Mouse (Mus musculus) stomach, postnatal 0 days (tissue): ENCODE results near the gene Cirbp. TPM values are rescaled to one million over a fixed set of nuclear protein-coding genes. Genes with fewer than 3 reads are reported as not detected.

Experiments used
- ATAC-seq: fragments of 200-750 bp; cut with Nextera tagmentation; 2 replicates; pipeline ENCODE4 v1.8.0; 2017; ENCODE audit not compliant: low FRiP score, low TSS enrichment
- DNase-seq: peaks from one replicate; pipeline ENCODE4 v3.0.0-alpha.2; 2016; ENCODE audit warnings: low spot score
- H3K27ac ChIP-seq: fragments of 300-500 bp; sonication (generic); replicated peaks from 2 replicates; pipeline ENCODE4 v1.5.1; 2014; ENCODE audit warnings: mild to moderate bottlenecking, control low read depth
- H3K27me3 ChIP-seq: fragments of 300-500 bp; sonication (generic); 2 replicates; pipeline ENCODE4 v1.6.1; 2014; ENCODE audit warnings: low read length; ENCODE audit not compliant: control insufficient read depth, insufficient read depth
- H3K36me3 ChIP-seq: fragments of 300-500 bp; sonication (generic); 2 replicates; pipeline ENCODE4 v1.6.1; 2014; ENCODE audit warnings: low read length, mixed read lengths; ENCODE audit not compliant: control insufficient read depth, insufficient read depth
- H3K4me1 ChIP-seq: fragments of 300-500 bp; sonication (generic); replicated peaks from 2 replicates; pipeline ENCODE4 v1.6.1; 2014; ENCODE audit warnings: antibody characterized with exemption; ENCODE audit not compliant: control insufficient read depth, insufficient read depth
- H3K4me2 ChIP-seq: fragments of 300-500 bp; sonication (generic); replicated peaks from 2 replicates; pipeline ENCODE4 v1.6.1; 2014; ENCODE audit warnings: low read depth, mild to moderate bottlenecking, control low read depth, moderate library complexity
- H3K4me3 ChIP-seq: fragments of 300-500 bp; sonication (generic); 2 replicates; pipeline ENCODE4 v1.5.1; 2014; ENCODE audit warnings: low read depth, low read length, control low read depth
- H3K9ac ChIP-seq: fragments of 300-500 bp; sonication (generic); 2 replicates; pipeline ENCODE4 v1.6.1; 2014; ENCODE audit warnings: mild to moderate bottlenecking, low read length, control low read depth, mixed read lengths
- H3K9me3 ChIP-seq: fragments of 300-500 bp; sonication (generic); 2 replicates; pipeline ENCODE4 v1.6.1; 2016; ENCODE audit warnings: low read length; ENCODE audit not compliant: control insufficient read depth
- CTCF ChIP-seq: IDR thresholded peaks from 2 replicates; pipeline ENCODE4 v1.5.1; 2016; ENCODE audit warnings: antibody characterized with exemption, low read depth, mild to moderate bottlenecking, moderate library complexity
- EP300 ChIP-seq: optimal IDR thresholded peaks from 2 replicates; pipeline ENCODE3; 2016; ENCODE audit warnings: antibody characterized with exemption
- WGBS: fragments of 180-500 bp; shearing (Covaris S2); extraction: QIAGEN DNeasy Blood & Tissue Kit; methylation state at CpG from one replicate; pipeline ENCODE4 v1.1.7; 2014; 5-methylcytosine and 5-hydroxymethylcytosine counted together
- polyA plus RNA-seq: library from polyadenylated mRNA; unstranded; fragments of >200 nt; fragmentation: Nextera tagmentation; extraction: Ambion mirVana; gene quantifications from 2 replicates; pipeline ENCODE4 v1.2.1, GENCODE M21; 2015

The Cirbp gene
- polyA plus RNA-seq, 1 experiment from 2014 or later, result 237 TPM

DNA sequence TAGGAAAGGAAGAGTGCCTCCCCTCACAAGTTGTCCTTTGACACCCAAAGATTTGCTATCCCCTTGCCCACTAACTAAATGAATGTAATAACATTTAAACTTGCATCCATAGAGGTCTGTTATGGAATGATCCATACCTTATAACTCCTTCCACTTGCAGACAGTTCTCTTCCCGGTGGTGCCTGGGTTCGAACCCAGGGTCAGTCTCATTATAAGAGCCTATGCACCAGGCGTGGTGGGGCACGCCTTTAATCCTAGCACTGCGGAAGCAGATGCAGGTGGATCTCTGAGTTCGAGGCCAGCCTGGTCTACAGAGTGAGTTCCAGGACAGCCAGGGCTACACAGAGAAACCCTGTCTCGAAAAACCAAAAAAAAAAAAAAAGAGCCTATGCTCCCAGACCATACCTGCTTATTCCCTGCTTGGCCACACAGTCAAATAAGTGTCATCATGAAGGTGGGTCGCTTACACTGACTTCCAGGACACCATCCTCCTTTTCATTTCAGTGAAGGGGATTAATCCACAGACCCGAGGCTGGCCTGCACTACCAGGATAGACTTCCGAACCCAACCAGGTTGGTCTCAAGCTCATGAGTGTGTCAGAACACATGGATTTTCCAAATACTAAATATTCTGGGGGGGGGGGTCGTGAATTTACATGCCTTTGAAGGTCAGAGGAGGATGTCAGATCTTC, 25.7 kb upstream of the Cirbp start:
- H3K27ac ChIP-seq, result no peak overlapping the region
- H3K9me3 ChIP-seq, result no peaks in the 10 kb centered on the region
- ATAC-seq (no peak), DNase-seq (no peak)
- no peak overlapping the region for H3K9ac ChIP-seq
- H3K4me3 ChIP-seq, result no peak overlapping the region
- H3K27me3 ChIP-seq, result no peaks in the 10 kb centered on the region
- TF ChIP-seq CTCF (no peak), EP300 (no peak)
- no peak overlapping the region for H3K4me2 ChIP-seq
- H3K4me1 ChIP-seq, result peaks cover 5% of the 10 kb centered on the region; the same call in 1 of the 2 replicates
- peaks cover 7% of the 10 kb centered on the region; the same call in 1 of the 2 replicates for H3K36me3 ChIP-seq
- WGBS, result 76% methylated on average over 11 of the region's 11 CpGs

DNA sequence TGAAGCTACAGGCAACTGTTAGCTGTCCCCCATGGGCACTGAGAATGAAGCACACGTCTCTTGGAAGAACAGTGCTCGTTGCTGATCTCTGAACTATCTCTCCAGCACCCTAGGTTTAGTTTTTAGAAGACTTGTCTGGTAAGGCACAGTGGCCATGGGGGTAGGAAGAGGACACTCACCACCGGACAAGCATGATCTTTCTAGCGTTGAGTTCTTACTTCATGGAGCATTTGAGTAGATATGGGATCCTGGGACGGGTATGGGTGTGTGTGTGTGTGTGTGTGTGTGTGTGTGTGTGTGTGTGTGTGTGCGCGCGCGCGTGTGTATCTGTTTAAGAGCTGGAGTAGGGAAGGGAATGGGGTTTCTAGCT, 25.1 kb upstream of the Cirbp start, which contains the start of gene Cbarp:
Gene Cbarp, minus strand, starts transcription at position 170 of the 370 bp plus-strand sequence.
- Histone ChIP-seq H3K4me1 (peaks cover 5% of the 10 kb centered on the region; the same call in 1 of the 2 replicates), H3K9ac (peak within 1 kb of the TSS; percentile 43; the same call in 1 of the 2 replicates), H3K27ac (peak within 1 kb of the TSS; percentile 93), H3K9me3 (no peaks in the 10 kb centered on the region), H3K4me2 (peak within 1 kb of the TSS; percentile 49), H3K27me3 (no peaks in the 10 kb centered on the region), H3K4me3 (peak within 1 kb of the TSS; percentile 75; the same call in 1 of the 2 replicates), H3K36me3 (peaks cover 8% of the 10 kb centered on the region; the same call in 1 of the 2 replicates)
- 60% methylated on average over 9 of the region's 10 CpGs for WGBS
- no peak for ATAC-seq
- no peak for TF ChIP-seq EP300
- no peak for TF ChIP-seq CTCF
- DNase-seq, result no peak

DNA sequence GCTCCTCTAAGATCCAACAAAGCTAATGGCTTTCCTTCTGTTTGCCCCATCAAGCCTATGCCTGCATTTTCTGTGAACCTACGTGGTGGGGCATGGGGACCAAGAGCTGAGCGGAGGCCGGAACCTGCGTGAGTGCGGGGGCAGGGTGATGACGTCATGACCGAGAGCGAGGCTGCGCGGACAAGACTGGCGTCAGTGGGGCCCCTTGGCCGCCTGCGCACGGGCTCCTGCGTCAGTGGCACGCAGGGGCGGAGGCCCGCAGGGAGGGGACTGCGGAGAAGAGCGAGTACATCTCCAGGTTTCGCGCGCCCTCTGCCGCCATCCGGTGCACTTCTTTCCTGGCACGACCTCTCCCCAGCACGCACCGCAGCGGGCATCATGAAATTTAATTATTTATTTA, 24.5 kb upstream of the Cirbp start:
- Histone ChIP-seq H3K4me2 (peak overlapping the region; percentile 49), H3K9me3 (no peaks in the 10 kb centered on the region), H3K36me3 (peaks cover 10% of the 10 kb centered on the region; the same call in 1 of the 2 replicates), H3K27me3 (no peaks in the 10 kb centered on the region), H3K9ac (peak overlapping the region; percentile 43; the same call in 1 of the 2 replicates), H3K27ac (peak overlapping the region; percentile 93), H3K4me1 (peaks cover 8% of the 10 kb centered on the region; the same call in 1 of the 2 replicates), H3K4me3 (peak overlapping the region; percentile 75; the same call in 1 of the 2 replicates)
- WGBS, result under 1% methylated on average over 29 of the region's 29 CpGs
- peak; percentile 95 for DNase-seq
- no peak for TF ChIP-seq EP300
- peak; percentile 78 for TF ChIP-seq CTCF
- ATAC-seq, result peak; percentile 75

DNA sequence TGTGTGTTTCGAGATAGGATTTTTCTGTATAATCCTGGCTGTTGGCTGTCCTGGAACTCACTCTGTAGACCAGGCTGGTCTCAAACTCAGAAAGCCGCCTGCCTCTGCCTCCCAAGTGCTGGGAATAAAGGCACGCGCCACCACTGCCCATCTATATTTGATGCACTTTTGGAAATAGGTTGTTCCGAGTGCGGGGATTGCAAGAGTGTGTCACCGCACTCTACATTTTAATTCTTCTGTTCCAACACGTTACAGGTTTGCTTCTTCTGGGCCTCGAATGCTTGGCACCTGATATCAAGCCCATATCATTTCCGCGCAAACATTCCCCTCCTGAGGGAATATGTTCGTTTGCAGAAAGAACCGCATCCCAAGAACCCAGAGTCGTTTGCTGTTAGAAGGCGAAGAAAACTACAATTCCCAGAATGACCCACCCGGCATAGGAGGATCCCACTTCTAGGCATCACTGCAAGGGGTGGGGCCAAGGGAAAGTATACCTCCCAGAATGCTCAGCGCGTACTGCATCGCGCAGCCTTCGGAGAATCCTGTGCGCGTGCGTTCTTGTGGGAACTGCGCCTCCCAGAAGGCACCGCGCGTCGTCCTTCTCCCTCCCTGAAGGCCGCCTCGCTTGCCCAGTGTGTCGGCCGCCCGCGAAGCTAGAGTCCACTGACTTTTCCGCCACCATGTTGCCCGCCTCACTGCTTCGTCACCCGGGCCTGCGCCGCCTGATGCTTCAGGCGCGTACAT, 23.8 kb upstream of the Cirbp start:
- peaks cover 8% of the 10 kb centered on the region; the same call in 1 of the 2 replicates for H3K4me1 ChIP-seq
- peak overlapping the region; percentile 75 for H3K4me3 ChIP-seq
- H3K27ac ChIP-seq, result peak overlapping the region; percentile 93
- H3K36me3 ChIP-seq, result peaks cover 10% of the 10 kb centered on the region; the same call in 1 of the 2 replicates
- H3K4me2 ChIP-seq, result peak overlapping the region; percentile 80
- TF ChIP-seq EP300, result peak; percentile 65
- peak; percentile 17; the same call in 1 of the 2 replicates for TF ChIP-seq CTCF
- peak overlapping the region; percentile 89 for H3K9ac ChIP-seq
- DNase-seq (peak; percentile 97), ATAC-seq (peak; percentile 84)
- H3K27me3 ChIP-seq, result no peaks in the 10 kb centered on the region
- H3K9me3 ChIP-seq, result no peaks in the 10 kb centered on the region
- under 1% methylated on average over 43 of the region's 43 CpGs for WGBS

DNA sequence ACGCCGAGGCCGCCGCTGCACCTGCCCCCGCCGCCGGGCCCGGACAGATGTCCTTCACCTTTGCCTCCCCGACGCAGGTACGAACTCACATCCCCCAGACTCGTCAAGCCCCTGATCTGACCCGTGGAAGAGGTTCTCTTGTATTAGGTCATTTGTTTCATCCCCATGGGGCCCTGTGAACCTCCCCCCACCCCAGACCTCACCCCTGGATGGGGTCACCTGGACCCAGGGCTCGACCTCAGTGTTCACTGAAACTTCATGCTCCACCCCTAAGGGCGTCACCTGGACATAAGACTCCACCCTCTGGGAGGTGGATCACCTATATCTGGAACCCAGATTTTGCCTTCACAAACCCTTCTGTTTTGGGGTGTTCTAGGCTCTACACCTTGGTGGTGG, 23.3 kb upstream of the Cirbp start:
- TF ChIP-seq CTCF, result peak; percentile 0; the same call in 1 of the 2 replicates
- TF ChIP-seq EP300, result no peak
- Histone ChIP-seq H3K4me1 (peaks cover 8% of the 10 kb centered on the region; the same call in 1 of the 2 replicates), H3K36me3 (peaks cover 10% of the 10 kb centered on the region; the same call in 1 of the 2 replicates), H3K27me3 (no peaks in the 10 kb centered on the region), H3K4me2 (peak overlapping the region; percentile 80), H3K9ac (peak overlapping the region; percentile 89), H3K27ac (peak overlapping the region; percentile 93), H3K9me3 (no peaks in the 10 kb centered on the region), H3K4me3 (peak overlapping the region; percentile 75)
- DNase-seq (peak; percentile 72), ATAC-seq (no peak; the same call in none of the 2 replicates)
- under 1% methylated on average over 15 of the region's 15 CpGs for WGBS
